Mouse (Mus musculus): ENCODE results near the gene Crocc2.

Gene Crocc2

GRCm38 (mm10) chr1:93168295-93168775, at the start of gene Crocc2:
Gene Crocc2 (plus strand): TSS chr1:93168725.
- peak; percentile 11 for DNase-seq (ENCODE audit: low read depth, low spot score)

DNA sequence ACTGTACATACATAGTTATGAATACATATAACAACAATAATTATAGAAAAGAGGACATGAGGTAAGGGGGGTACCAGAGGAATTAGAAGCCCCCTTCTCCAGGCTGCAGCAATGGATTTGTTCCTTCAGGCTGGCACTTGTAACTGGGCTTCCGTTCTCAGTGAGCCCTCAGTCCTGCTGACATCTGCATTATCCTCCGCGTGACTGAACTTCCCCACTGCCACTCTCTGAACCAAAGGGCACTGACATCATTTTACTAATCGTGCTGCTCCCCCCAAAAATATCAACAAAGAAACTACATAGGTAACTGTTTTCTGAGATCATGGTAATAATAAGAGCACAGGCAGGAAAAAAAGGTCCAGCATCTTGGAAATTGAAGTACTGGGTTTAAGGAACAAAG, 49.7 kb upstream of the Crocc2 start:
- no peak for DNase-seq (ENCODE audit: low read depth, low spot score)

DNA sequence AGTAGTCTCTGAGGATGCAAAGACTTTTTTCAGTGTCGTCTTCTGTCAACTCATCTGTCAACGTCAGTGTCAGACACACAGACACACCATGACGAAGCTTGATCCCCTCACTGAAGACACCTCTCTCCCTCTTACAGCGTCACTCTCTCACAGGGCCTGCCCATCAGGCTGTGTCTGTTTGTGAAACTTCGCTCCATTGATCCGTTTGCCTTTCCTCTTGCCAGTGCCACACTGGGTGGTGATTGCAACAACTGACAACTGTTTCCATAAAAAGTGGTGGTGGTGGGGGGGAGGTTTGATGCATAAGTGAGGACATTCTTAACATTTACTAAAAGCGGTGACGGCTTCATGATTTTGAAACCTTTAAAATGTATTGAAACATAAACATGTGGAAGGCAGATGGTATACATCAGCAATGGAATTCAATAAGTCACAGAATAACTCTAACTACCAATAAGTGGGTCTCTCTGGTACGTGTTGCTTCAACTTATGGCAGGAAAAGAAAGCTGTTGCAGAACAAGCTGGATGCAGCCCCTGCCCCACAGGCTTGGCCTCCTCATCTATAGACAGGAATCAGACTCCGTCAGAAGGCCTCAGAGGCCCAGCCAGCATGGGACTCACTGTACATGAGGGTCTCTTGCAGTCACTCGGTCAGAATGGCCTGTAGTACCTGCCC, 45.2 kb upstream of the Crocc2 start:
- DNase-seq (ENCODE audit: low read depth, low spot score): peak; percentile 11

GRCm38 (mm10) chr1:93124066-93124465, 44.5 kb upstream of the Crocc2 start:
- DNase-seq (ENCODE audit: low read depth, low spot score): no peak

DNA sequence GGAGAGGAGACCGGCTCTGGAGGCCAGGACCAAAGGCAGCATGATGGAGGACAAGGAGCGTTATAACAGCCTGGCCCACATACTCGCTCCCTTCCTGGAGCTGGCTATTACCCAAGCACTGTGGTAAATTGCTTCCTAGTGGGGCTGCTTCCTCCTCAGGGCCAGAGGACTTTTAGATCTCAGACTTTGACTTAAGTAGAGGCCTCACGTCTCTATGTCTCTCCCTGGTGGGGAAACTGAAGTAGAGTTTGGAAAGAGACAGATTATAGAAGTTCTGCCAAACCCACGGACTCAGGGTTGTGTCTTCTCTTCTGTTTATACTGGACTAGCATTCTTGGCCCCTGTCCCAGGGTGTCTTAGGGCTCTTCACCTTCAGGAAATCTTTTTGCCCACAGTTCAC, 43.3 kb upstream of the Crocc2 start:
- DNase-seq (ENCODE audit: low read depth, low spot score): no peak

DNA sequence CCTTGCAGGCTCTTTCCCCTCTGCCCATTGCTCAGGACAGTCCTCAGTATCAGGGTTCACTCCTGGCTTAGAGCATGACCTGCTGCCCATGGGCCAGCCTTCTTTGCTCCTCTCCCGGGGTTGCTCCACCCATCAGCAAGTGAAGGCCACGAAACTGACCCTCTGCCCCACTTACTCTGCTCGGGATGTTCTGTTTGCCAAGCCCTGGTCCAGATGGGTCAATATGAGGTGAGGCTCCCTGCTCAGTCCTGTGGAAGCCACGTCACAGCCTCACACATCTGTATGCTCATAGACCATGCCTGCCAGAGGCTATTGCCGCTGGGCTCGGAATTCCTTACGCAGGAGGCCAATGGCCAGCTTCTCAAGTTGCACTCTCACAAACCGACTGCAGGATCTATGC, 40.3 kb upstream of the Crocc2 start:
- no peak for DNase-seq (ENCODE audit: low read depth, low spot score)

- DNase-seq (ENCODE audit: low read depth, low spot score): peak; percentile 52
Measured at GRCm38 (mm10) chr1:93128710-93129349, 39.7 kb upstream of the Crocc2 start.

- no peak for DNase-seq (ENCODE audit: low read depth, low spot score)
Measured at GRCm38 (mm10) chr1:93130242-93130983, 38.1 kb upstream of the Crocc2 start.

- DNase-seq (ENCODE audit: low read depth, low spot score): no peak
Measured at GRCm38 (mm10) chr1:93132676-93133075, 35.8 kb upstream of the Crocc2 start.

DNA sequence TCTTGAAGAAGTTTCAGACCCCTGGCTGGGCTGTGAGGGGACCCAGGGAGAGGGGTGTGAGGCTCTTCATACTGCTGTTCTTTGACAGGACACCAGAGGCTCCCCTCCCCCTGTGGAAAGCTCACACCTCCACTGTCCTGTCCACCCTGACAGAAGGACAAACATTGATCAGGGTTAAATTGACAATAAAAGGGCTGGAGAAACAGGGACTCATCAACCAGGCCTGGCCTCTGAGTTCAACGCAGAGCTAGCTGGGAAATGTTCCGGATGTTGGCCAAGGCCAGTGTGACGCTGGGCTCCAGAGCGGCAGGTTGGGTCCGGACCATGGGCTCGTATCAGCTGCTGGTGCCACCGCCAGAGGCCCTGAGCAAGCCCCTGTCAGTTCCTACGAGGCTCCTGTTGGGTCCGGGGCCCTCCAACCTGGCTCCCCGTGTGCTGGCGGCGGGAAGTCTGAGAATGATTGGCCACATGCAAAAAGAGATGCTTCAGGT, 33.4 kb upstream of the Crocc2 start, which contains the start of gene Agxt:
Gene Agxt (plus strand): TSS at position 205 of the 491 bp plus-strand sequence.
- no peak for DNase-seq (ENCODE audit: low read depth, low spot score)

- DNase-seq (ENCODE audit: low read depth, low spot score): no peak
Measured at GRCm38 (mm10) chr1:93138534-93138933, 30.0 kb upstream of the Crocc2 start.

- DNase-seq (ENCODE audit: low read depth, low spot score): no peak
Measured at GRCm38 (mm10) chr1:93139713-93140112, 28.8 kb upstream of the Crocc2 start.

DNA sequence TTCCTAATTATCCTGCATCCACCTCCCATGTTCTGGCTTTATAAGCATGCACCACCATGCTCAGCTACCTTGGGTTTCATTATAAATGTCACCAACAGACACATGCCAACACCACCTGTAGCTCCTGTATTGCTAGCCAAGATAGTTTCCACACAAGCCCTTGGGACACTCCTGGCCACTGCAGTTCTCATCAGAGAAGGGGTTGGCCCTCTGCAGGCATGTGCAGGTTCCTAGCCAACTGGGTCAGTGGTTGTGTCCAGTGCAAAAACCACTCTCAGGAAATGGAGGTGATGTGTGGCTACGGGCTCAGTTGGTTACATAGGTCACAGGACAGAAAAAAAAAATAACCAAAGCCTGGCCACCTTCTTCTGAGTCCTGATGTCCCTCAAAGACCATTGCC, 25.7 kb upstream of the Crocc2 start:
- no peak for DNase-seq (ENCODE audit: low read depth, low spot score)

DNA sequence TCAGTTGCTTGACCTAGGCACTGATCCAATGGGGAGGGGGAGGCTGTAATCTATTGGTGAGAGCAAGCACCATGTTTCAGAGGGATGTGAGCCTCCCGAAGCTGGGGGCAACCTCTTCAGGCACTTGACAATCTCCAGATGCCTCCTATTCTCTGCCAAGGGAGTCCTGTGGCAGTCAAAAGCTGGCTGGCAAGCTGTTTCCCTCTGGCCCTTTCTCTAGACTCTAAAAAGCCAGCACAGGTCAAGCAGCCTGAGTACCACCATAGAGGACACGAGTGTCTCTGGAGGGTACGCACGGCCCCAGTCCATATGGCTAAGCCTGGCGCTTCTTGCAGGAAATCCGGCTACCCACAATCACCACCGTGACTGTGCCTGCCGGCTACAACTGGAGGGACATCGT, 24.3 kb upstream of the Crocc2 start:
- DNase-seq (ENCODE audit: low read depth, low spot score): no peak

GRCm38 (mm10) chr1:93150907-93151661, 17.4 kb upstream of the Crocc2 start:
- DNase-seq (ENCODE audit: low read depth, low spot score): no peak

- no peak for DNase-seq (ENCODE audit: low read depth, low spot score)
Measured at GRCm38 (mm10) chr1:93157566-93157965, 11.0 kb upstream of the Crocc2 start.

GRCm38 (mm10) chr1:93158916-93159315, 9.6 kb upstream of the Crocc2 start:
- no peak for DNase-seq (ENCODE audit: low read depth, low spot score)

DNA sequence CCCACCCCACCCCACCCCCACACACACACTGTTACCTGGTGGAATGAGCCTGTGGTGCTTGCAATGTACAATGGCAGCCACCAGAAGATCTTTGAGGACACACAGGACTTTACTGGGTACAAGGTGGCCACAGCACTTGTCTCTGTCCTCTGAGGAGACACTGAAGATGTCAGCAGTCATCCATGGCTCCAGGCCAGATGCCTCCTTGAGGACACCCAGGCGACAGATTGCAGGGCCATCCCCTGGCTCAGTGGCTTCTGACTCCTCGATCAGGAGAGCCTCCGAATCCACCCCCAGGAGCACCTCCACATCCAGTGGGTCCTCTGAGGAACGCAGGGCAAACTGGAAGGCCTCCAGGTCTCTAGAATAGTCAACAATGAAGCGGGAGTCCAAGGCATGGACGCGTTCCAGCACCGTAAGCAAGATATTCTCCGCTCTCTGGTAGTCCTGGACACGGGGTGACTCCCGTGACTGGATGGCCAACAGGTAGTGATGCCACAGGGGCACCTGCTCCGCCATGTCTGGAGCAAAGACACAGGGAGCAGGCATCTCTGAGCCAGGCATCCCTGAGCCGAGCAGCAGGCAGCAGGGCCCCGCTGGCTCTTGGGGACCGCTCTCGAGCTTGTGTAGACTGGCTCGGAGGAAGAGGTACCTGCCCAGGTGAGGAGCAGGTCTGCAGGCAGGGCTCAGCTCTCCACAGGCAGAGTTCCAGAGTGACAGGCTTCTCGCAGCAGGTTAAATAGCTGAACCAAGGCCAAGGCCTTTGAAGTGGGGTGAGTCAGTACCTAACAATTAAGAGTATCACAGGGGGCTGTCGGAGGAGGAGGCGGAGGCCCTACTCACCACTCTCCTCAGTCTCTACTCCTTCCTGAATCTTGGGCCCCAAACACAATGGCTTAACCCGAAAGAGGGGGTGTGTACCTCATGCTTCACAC, 8.7 kb upstream of the Crocc2 start:
- DNase-seq (ENCODE audit: low read depth, low spot score): no peak

DNA sequence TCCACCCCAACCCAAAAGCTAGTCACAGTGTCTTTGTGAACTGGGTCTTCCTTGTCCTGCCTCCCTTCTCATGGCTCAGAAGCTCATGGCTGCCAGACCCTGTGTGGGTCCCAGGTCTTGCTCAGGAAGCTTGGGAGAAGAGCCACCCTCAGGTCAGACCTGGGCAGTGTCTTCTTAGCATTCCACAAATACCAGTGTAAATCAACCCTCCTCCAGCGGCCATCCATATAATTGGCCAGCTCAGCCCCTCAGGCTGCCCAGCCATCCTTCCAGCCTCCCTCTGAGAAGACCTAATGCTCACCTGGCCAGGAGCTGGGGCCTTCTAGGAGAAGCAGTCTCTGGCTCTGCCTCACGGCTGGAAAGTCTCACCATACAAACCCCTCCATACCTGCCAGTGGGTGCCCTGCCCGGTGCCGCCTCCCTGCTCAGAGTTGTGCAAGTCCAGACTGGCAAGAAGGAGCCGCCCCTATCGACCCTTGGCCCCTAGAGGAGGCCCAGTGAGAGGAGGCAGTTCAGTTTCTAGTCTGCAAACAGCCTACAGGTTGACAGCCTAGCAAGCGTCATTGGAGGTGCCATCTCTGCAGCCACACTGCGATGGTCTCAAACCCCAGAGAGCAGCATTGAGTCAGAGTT, 7.9 kb upstream of the Crocc2 start, which contains the start of gene 2310007B03Rik:
Gene 2310007B03Rik (minus strand): TSS at position 448 of the 633 bp plus-strand sequence.
- DNase-seq (ENCODE audit: low read depth, low spot score): no peak

DNA sequence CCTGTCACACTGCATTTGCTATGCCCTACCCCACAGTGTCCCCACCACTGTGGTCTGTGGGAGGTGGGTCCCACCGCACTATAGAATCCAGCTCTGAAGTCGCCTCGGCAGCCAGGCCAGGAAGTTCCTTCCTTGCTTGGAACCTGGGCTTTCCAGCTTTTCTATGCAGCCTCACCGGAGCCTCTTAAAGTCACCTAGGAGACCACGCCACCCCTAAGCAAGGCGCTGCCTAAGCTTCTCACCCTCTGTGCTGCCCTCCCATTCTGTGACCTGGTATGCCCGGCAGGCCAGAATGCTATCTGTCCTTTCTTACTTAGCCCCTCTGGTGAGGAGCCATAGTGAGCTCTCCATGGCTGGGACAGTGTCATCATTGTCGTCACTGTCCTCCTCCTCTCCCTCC, 7.2 kb upstream of the Crocc2 start:
- DNase-seq (ENCODE audit: low read depth, low spot score): no peak
